Mouse (Mus musculus) layer of hippocampus, postnatal 10 days (tissue): Measurements from ENCODE around the gene Fam50a. TPM values are rescaled to one million over a fixed set of nuclear protein-coding genes. Genes with fewer than 3 reads are reported as not detected.

Experiments
- DNase-seq, 2 experiments: peaks; one replicate each; pipeline ENCODE4 v3.0.0; 2021; ENCODE audit warnings: low spot score in 2 of 2
- long read RNA-seq: library from polyadenylated mRNA; stranded (forward); transcript quantifications from one replicate; pipeline ENCODE4 v2.0.0, GENCODE M21; 2023
- total RNA-seq, 2 experiments: library from RNA; stranded (reverse); gene quantifications; 2 replicates each; pipeline ENCODE4 v1.2.3; 2021

The Fam50a gene
- 10 to 100 TPM; 42.3 to 47.6 TPM for total RNA-seq
- long read RNA-seq, transcript Fam50a-201 (13 exons, 1,383 nt) = major isoform, 45 of 54 reads
- long read RNA-seq, partial matches to known transcripts = 1 of 54 reads
- long read RNA-seq, other reads (novel, unspliced or antisense) = 7 of 54 reads

- peak; percentile 79 to 83 for DNase-seq
Measured at GRCm38 (mm10) chrX:74312540-74313464, at the start of gene Fam50a. Gene Fam50a (plus strand): TSS chrX:74313033.

- peak in 1 of 2 experiments; percentile 20 for DNase-seq
Measured at GRCm38 (mm10) chrX:74269736-74270061, 43.1 kb upstream of the Fam50a start.

GRCm38 (mm10) chrX:74270062-74270901 is 42.6 kb upstream of the Fam50a start, which contains the start of gene Rpl10:
Gene Rpl10 (plus strand): TSS chrX:74270812.
- peak; percentile 81 to 87 for DNase-seq

GRCm38 (mm10) chrX:74270902-74271551 is 41.8 kb upstream of the Fam50a start:
- peak; percentile 13 to 25 for DNase-seq

- DNase-seq = no peak
Measured at GRCm38 (mm10) chrX:74273422-74274322, 39.2 kb upstream of the Fam50a start.

GRCm38 (mm10) chrX:74277916-74278315 is 34.9 kb upstream of the Fam50a start:
- no peak for DNase-seq

GRCm38 (mm10) chrX:74281041-74281731 is 31.6 kb upstream of the Fam50a start:
- DNase-seq = no peak

- peak; percentile 14 to 34 for DNase-seq
Measured at GRCm38 (mm10) chrX:74281732-74282394, 31.0 kb upstream of the Fam50a start, which contains the start of the genes Taz and Dnase1l1. Gene Taz (plus strand): TSS chrX:74281912. Gene Dnase1l1 (minus strand): TSS chrX:74282337.

- DNase-seq = peak; percentile 78 to 85
Measured at GRCm38 (mm10) chrX:74282395-74283091, 30.3 kb upstream of the Fam50a start.

- no peak for DNase-seq
Measured at GRCm38 (mm10) chrX:74283092-74283437, 29.8 kb upstream of the Fam50a start.

- DNase-seq = no peak
Measured at GRCm38 (mm10) chrX:74293431-74293830, 19.4 kb upstream of the Fam50a start.

GRCm38 (mm10) chrX:74296538-74297448 is 16.0 kb upstream of the Fam50a start, which contains the start of gene Atp6ap1:
Gene Atp6ap1 (plus strand): TSS chrX:74297097.
- peak; percentile 92 to 93 for DNase-seq

- DNase-seq = no peak
Measured at GRCm38 (mm10) chrX:74298348-74298747, 14.5 kb upstream of the Fam50a start.

GRCm38 (mm10) chrX:74299721-74300120 is 13.1 kb upstream of the Fam50a start:
- no peak for DNase-seq

- DNase-seq = peak; percentile 72 to 79
Measured at GRCm38 (mm10) chrX:74304867-74305700, 7.7 kb upstream of the Fam50a start, which contains the start of gene Gdi1. Gene Gdi1 (plus strand): TSS chrX:74304998.

GRCm38 (mm10) chrX:74328725-74329161 is 15.9 kb downstream of the Fam50a start, which contains the start of gene Plxna3:
Gene Plxna3 (plus strand): TSS chrX:74329066.
- peak; percentile 62 to 77 for DNase-seq
